In the genomic region with DNA sequence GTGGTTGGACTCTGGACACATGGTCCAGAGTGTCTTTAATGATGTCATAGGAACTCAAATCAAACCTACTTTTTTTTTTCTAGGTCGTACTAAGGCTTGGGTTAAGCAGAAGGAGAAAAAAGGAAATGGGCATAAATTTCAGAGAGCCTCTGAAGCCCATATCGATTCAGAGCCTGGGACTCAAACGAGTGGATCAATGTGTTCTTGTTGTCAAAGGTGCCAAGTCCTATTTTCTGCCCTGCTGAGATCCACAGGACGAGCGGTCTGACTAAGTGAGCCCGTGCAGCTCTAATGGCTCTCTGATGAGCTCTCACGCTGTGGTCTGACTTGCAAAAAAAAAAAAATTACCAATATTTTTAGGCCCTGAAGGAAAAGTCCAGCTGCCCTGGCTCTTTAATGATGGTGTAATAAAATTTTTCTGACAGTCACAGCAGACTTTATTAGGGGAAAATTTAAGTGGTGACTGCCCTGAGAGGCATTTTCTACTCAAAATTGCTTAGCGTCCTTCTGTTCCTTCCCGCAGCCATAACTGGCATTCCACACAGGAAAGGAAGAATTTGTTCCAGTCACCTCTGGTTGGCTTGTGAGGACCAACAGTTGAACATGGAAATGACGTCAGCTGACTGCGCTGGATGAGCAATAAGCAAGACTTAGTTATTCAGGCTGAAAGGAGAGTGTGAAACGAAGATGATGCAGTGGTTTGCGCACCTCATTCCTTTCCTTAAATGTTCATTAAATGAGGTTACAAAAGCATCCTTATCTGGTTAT, we compare ENCODE assay signal across 29 mouse cellular contexts. TPM values are rescaled to one million over a fixed set of nuclear protein-coding genes. Genes with fewer than 3 reads are reported as not detected.
DNase-seq lines count a peak whose midpoint lies in the region; ATAC-seq and TF ChIP-seq lines count a peak whose summit lies in the region.
"Had no signal": no experiment of that assay in that cellular context is flagged by ENCODE, and none has a peak within 500 bp of the region (broad histone marks: within the 10 kb centered on the region; RNA-seq: fewer than 3 reads in every experiment).

No protein-coding gene starts in this region.

- peak; percentile 68 for DNase-seq in liver, adult 2 months (ENCODE audit: extremely low read depth, low read depth, low spot score)
- DNase-seq in liver, embryonic 11.5 days (ENCODE audit: low spot score) = no peak
- peak; percentile 37 for DNase-seq in midbrain, embryonic 11.5 days (ENCODE audit: low spot score, missing footprints)
- no peak for DNase-seq in midbrain, embryonic 14.5 days
- peak; percentile 29 for DNase-seq in fibroblast of lung, adult 2 months (ENCODE audit: low read depth)
- DNase-seq in retina, postnatal 1 day = peak; percentile 65
- DNase-seq in heart, adult 11 months = no peak
- DNase-seq: adrenal gland, adult 8-10 months; cerebellum, adult 8-10 months; gastrocnemius, postnatal 14 days; heart, adult 18-20 months; heart, postnatal 14 days; kidney, adult 11 months; left cerebral cortex, postnatal 4 days; right cerebral cortex, adult 18-20 months; right cerebral cortex, postnatal 4 days; thymus, postnatal 25 days had no signal

- H3K4me3 ChIP-seq in liver, adult 2 months (ENCODE audit: insufficient read depth, low read depth, low read length) = no peak overlapping the region
- no peak overlapping the region for H3K4me3 ChIP-seq in liver, embryonic 11.5 days (ENCODE audit: low read depth, low read length)
- no peak overlapping the region for H3K4me3 ChIP-seq in midbrain, embryonic 11.5 days (ENCODE audit: low read depth, low read length)
- no peak overlapping the region for H3K4me3 ChIP-seq in midbrain, embryonic 14.5 days (replicated peaks; ENCODE audit: low read depth, low read length)
- H3K4me3 ChIP-seq: forebrain, embryonic 10.5 days; heart, embryonic 12.5 days; hindbrain, embryonic 13.5 days; stomach, embryonic 15.5 days had no signal

- H3K27ac ChIP-seq in liver, adult 2 months (replicated peaks; ENCODE audit: insufficient read depth, low read depth, low read length) = no peak overlapping the region
- no peak overlapping the region for H3K27ac ChIP-seq in liver, embryonic 11.5 days (ENCODE audit: low read depth, low read length)
- H3K27ac ChIP-seq in midbrain, embryonic 11.5 days (ENCODE audit: low read depth, low read length) = no peak overlapping the region
- H3K27ac ChIP-seq in midbrain, embryonic 14.5 days (replicated peaks; ENCODE audit: low read depth, low read length) = no peak overlapping the region
- H3K27ac ChIP-seq: forebrain, embryonic 10.5 days; hindbrain, embryonic 13.5 days; liver, embryonic 14.5 days; macrophage; stomach, embryonic 15.5 days had no signal

- TF ChIP-seq POLR2A in liver, adult 2 months (IDR thresholded peaks at IDR 0.05; ENCODE audit: extremely low read depth, insufficient read depth, low read length) = no peak

- no peaks in the 10 kb centered on the region for H3K79me2 ChIP-seq in liver, adult 2 months (ENCODE audit: control insufficient read depth, insufficient read depth, low read length)

- no peak overlapping the region for H3K9ac ChIP-seq in liver, adult 2 months (ENCODE audit: low read depth, low read length)
- H3K9ac ChIP-seq in liver, embryonic 11.5 days (ENCODE audit: low read depth, low read length) = no peak overlapping the region
- no peak overlapping the region for H3K9ac ChIP-seq in midbrain, embryonic 11.5 days (ENCODE audit: low read length)
- H3K9ac ChIP-seq in midbrain, embryonic 14.5 days (replicated peaks; ENCODE audit: low read length) = no peak overlapping the region
- H3K9ac ChIP-seq: heart, embryonic 12.5 days; liver, embryonic 14.5 days; stomach, embryonic 15.5 days had no signal

- no peak for TF ChIP-seq CTCF in liver, adult 2 months (IDR thresholded peaks at IDR 0.05; ENCODE audit: low read depth, low read length)

- H3K4me1 ChIP-seq in liver, adult 2 months (ENCODE audit: control insufficient read depth, insufficient read depth, low read length) = no peaks in the 10 kb centered on the region
- H3K4me1 ChIP-seq in liver, embryonic 11.5 days (replicated peaks; ENCODE audit: control insufficient read depth, insufficient read depth, low read length) = no peaks in the 10 kb centered on the region
- H3K4me1 ChIP-seq in midbrain, embryonic 11.5 days (ENCODE audit: control insufficient read depth, insufficient read depth, low read length) = no peaks in the 10 kb centered on the region
- no peaks in the 10 kb centered on the region for H3K4me1 ChIP-seq in midbrain, embryonic 14.5 days (ENCODE audit: control insufficient read depth, insufficient read depth, low read length)
- H3K4me1 ChIP-seq: heart, embryonic 12.5 days; stomach, embryonic 15.5 days had no signal

- no peaks in the 10 kb centered on the region for H3K9me3 ChIP-seq in liver, embryonic 11.5 days (ENCODE audit: control insufficient read depth, low read length)
- peaks cover 4% of the 10 kb centered on the region; the same call in 1 of the 2 replicates for H3K9me3 ChIP-seq in midbrain, embryonic 11.5 days (ENCODE audit: control insufficient read depth, low read length)
- H3K9me3 ChIP-seq in midbrain, embryonic 14.5 days (ENCODE audit: control insufficient read depth, low read length) = 0 out of 2 replicates have a peak, but pooled peaks cover 5% of the 10 kb centered on the region
- H3K9me3 ChIP-seq: stomach, embryonic 15.5 days had no signal

- ATAC-seq in liver, embryonic 11.5 days (replicated peaks; ENCODE audit: low FRiP score) = no peak
- no peak for ATAC-seq in midbrain, embryonic 11.5 days (ENCODE audit: low FRiP score)
- no peak for ATAC-seq in midbrain, embryonic 14.5 days (ENCODE audit: low FRiP score, low TSS enrichment)
- ATAC-seq: activated CD4-positive, CD25-positive, alpha-beta regulatory T cell, adult 4 months; forebrain, embryonic 16.5 days had no signal

- 59% methylated on average over 13 of the region's 13 CpGs for WGBS in liver, adult 2 months
- 77% methylated on average over 13 of the region's 13 CpGs for WGBS in liver, embryonic 11.5 days
- 78% methylated on average over 13 of the region's 13 CpGs for WGBS in midbrain, embryonic 11.5 days
- 65% methylated on average over 13 of the region's 13 CpGs for WGBS in midbrain, embryonic 14.5 days

- 0 out of 2 replicates have a peak, but pooled peaks cover 2% of the 10 kb centered on the region for H3K27me3 ChIP-seq in liver, adult 2 months (ENCODE audit: control insufficient read depth, insufficient read depth, low read length)
- H3K27me3 ChIP-seq in liver, embryonic 11.5 days (replicated peaks; ENCODE audit: control insufficient read depth, insufficient read depth, low read length) = no peaks in the 10 kb centered on the region; the same call in none of the 2 replicates
- no peaks in the 10 kb centered on the region for H3K27me3 ChIP-seq in midbrain, embryonic 11.5 days (ENCODE audit: control insufficient read depth, insufficient read depth, low read length)
- H3K27me3 ChIP-seq in midbrain, embryonic 14.5 days (ENCODE audit: control insufficient read depth, insufficient read depth, low read length) = no peaks in the 10 kb centered on the region
- H3K27me3 ChIP-seq: stomach, embryonic 15.5 days had no signal

- no peak overlapping the region for H3K4me2 ChIP-seq in liver, embryonic 11.5 days
- H3K4me2 ChIP-seq in midbrain, embryonic 11.5 days = no peak overlapping the region
- H3K4me2 ChIP-seq in midbrain, embryonic 14.5 days (ENCODE audit: low read length) = no peak overlapping the region
- H3K4me2 ChIP-seq: heart, embryonic 12.5 days; hindbrain, embryonic 13.5 days; stomach, embryonic 15.5 days had no signal

- H3K36me3 ChIP-seq in liver, adult 2 months (ENCODE audit: control insufficient read depth, insufficient read depth, low read length) = no peaks in the 10 kb centered on the region
- no peaks in the 10 kb centered on the region for H3K36me3 ChIP-seq in liver, embryonic 11.5 days (ENCODE audit: control insufficient read depth, insufficient read depth, low read length)
- H3K36me3 ChIP-seq in midbrain, embryonic 11.5 days (ENCODE audit: control insufficient read depth, insufficient read depth, low read length) = no peaks in the 10 kb centered on the region
- H3K36me3 ChIP-seq in midbrain, embryonic 14.5 days (ENCODE audit: control insufficient read depth, insufficient read depth, low read length) = no peaks in the 10 kb centered on the region
- H3K36me3 ChIP-seq: forebrain, embryonic 10.5 days; heart, embryonic 12.5 days; hindbrain, embryonic 13.5 days; stomach, embryonic 15.5 days had no signal

RNA-seq across cellular contexts. Expression of a gene that starts 37.6 kb away (rescaled TPM):
- total RNA-seq in liver, adult 2 months (2014; rRNA removed) = 0.20 and 0.28 TPM in 2 replicates
- polyA plus RNA-seq in liver, adult 2 months (2012; rRNA removed) = 0.11 and 0.17 TPM in 2 replicates
- 1.9 and 2.1 TPM in 2 replicates for polyA plus RNA-seq in liver, embryonic 11.5 days (2014; fragmentation: Nextera tagmentation; extraction: Ambion mirVana)
- 3.8 and 4.1 TPM in 2 replicates for polyA plus RNA-seq in midbrain, embryonic 11.5 days (2014; fragmentation: Nextera tagmentation; extraction: Ambion mirVana)
- polyA plus RNA-seq in midbrain, embryonic 14.5 days (2014; fragmentation: Nextera tagmentation; extraction: Ambion mirVana) = 14.3 and 18.5 TPM in 2 replicates
- total RNA-seq: heart, postnatal 14 days; MEL; monocyte, adult 5-6 weeks had no signal
- polyA plus RNA-seq: activated CD4-positive, CD25-positive, alpha-beta regulatory T cell, adult 4 months; C2C12; macrophage had no signal

RNA-seq across cellular contexts. Expression of a gene that starts 47.2 kb away (rescaled TPM):
- total RNA-seq in liver, adult 2 months (2014; rRNA removed) = 3.9 and 4.7 TPM in 2 replicates
- 2.6 and 2.8 TPM in 2 replicates for polyA plus RNA-seq in liver, adult 2 months (2012; rRNA removed)
- polyA plus RNA-seq in liver, embryonic 11.5 days (2014; fragmentation: Nextera tagmentation; extraction: Ambion mirVana) = 0.07 and 0.14 TPM in 2 replicates
- 0.03 and 0.11 TPM in 2 replicates for polyA plus RNA-seq in midbrain, embryonic 11.5 days (2014; fragmentation: Nextera tagmentation; extraction: Ambion mirVana)
- 0.63 and 0.90 TPM in 2 replicates for polyA plus RNA-seq in midbrain, embryonic 14.5 days (2014; fragmentation: Nextera tagmentation; extraction: Ambion mirVana)
- total RNA-seq: MEL; monocyte, adult 5-6 weeks had no signal
- polyA plus RNA-seq: activated CD4-positive, CD25-positive, alpha-beta regulatory T cell, adult 4 months; C2C12; forebrain, embryonic 10.5 days; macrophage; neural tube, embryonic 11.5 days had no signal

RNA-seq across cellular contexts. Expression of a gene that starts 59.3 kb away (rescaled TPM):
- 0.07 TPM in 1 of 2 replicates, not detected in the other for total RNA-seq in liver, adult 2 months (2014; rRNA removed)
- 0.05 and 0.21 TPM in 2 replicates for polyA plus RNA-seq in liver, adult 2 months (2012; rRNA removed)
- 0.47 and 0.67 TPM in 2 replicates for polyA plus RNA-seq in liver, embryonic 11.5 days (2014; fragmentation: Nextera tagmentation; extraction: Ambion mirVana)
- 0.40 and 0.74 TPM in 2 replicates for polyA plus RNA-seq in midbrain, embryonic 11.5 days (2014; fragmentation: Nextera tagmentation; extraction: Ambion mirVana)
- 3.9 and 4.5 TPM in 2 replicates for polyA plus RNA-seq in midbrain, embryonic 14.5 days (2014; fragmentation: Nextera tagmentation; extraction: Ambion mirVana)
- total RNA-seq: MEL; monocyte, adult 5-6 weeks had no signal
- polyA plus RNA-seq: C2C12, macrophage had no signal

Comparison
In these comparisons a context has a peak if more than half of its experiments do, and no peak if none do; other contexts are left out.
1. DNase-seq: peak in liver, adult 2 months (single experiment), midbrain, embryonic 11.5 days (single experiment), fibroblast of lung, adult 2 months (single experiment) and retina, postnatal 1 day (single experiment); none in liver, embryonic 11.5 days (single experiment), midbrain, embryonic 14.5 days (single experiment) and heart, adult 11 months (single experiment).